Mouse (Mus musculus): ENCODE data around the gene Borcs5. TPM values are rescaled to one million over a fixed set of nuclear protein-coding genes. Genes with fewer than 3 reads are reported as not detected.
"Not testable (repeated sequence)": the region's sequence is repeated elsewhere in the genome, so short reads cannot be mapped to it uniquely, and the experiment has no call there.

Borcs5 gene
- total RNA-seq, 2 experiments from 2014 or later, result 32.1 to 36.1 TPM

GRCm38 (mm10) chr6:134665817-134666216, 26.5 kb downstream of the Borcs5 start:
- no peak for DNase-seq (ENCODE audit: low spot score in 2 of 2)
- intact Hi-C loops (cut with DNase I), result no loop called here

DNA sequence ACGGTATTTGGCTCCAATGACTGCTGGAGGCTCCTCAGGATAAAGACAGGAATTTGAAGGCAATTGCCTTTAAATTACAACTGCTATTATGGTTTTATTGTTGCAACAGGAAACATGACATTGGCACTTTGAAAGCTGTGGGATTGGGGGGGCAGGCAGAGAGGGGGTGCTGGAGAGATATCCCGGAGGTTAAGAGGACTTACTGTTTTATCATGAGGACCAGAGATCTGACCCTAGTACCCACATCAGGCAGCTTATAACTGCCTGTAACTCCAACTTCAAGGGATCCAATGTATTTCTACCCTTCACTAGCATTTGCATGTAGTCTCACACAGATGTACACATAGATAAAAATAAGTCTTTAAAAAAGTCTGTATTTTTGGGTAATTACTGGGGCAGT, 29.2 kb downstream of the Borcs5 start:
- no peak for DNase-seq (ENCODE audit: low spot score in 2 of 2)
- intact Hi-C loops (cut with DNase I), result no loop called here

DNA sequence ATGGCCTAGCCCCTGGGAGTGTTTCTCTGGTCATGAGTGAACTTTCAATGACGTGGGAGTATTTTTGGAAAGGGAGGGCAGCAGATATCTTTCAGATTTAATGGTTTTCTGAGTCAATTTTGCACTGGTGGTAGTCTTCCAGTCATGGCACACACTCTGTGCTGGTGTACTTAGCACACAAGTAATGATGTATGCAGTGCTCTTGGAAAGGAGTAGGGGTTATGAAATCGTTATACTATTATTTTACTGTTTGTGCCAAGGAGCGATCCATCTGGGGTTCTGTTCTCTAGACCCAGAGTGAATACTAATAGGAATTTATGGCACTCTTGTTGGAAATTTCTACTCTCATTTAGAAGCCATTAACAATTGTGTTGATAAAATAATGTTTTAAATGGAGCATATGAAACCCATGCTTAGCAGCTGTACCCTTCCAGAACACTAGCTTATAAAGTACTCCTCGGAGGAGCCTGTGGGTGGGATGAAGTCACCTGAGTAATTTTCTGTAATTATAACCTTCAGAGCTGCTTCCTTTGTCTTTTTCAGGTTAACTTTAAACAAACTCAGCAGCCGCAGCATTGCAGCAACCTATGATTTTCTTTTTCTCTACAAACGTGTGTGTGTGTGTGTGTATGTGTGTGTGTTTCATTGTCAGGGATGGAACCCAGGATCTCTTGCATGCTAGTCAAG, 30.0 kb downstream of the Borcs5 start:
- intact Hi-C loops (cut with DNase I), result no loop called here

DNA sequence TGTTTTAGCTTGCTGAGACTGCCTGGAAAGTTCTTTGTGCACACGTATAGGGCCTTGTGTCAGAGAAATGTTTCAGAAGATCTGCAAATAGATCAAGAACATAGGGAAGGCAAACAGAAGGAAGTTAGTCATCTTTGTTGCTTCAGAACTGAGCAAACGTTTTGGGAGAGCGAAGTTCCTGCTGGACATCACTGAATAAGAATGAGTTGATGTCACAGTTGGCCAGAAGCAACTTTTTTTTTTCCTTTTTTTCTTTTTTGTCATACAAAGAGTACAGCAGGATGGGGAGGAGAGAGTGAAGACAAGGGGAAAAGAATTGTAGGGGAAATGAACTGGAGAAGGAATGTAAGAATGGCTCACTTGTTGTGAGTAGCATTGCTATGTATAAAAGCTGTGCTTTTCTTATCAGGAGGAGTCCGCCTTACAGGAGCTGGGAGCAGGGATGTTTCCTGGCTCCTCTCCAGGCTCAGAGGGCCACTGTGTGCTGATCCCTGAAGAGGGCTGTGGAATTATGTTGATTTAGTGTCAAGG, 31.6 kb downstream of the Borcs5 start:
- intact Hi-C loops (cut with DNase I), result no loop called here
- peak in 1 of 2 experiments; percentile 31 for DNase-seq (ENCODE audit: low spot score in 2 of 2)

More for the DNA sequence above, 30.0 kb downstream of the Borcs5 start:
- no peak for DNase-seq (ENCODE audit: low spot score in 2 of 2)

DNA sequence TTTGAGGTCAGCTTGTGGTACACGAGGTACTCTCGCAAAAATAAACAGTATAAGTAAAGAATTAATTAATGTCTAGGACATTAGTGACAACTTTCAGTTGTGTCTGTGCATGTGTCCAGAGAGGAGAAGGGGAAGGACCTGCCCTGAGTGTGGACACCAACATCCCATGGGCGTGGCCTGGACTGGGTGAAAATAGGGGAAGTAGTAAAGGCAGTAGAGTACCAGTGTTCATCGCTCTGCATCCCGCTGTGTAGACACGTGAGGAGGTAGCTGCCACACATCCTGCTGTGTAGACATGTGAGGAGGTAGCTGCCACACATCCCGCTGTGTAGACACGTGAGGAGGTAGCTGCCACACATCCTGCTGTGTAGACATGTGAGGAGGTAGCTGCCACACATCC, 34.4 kb downstream of the Borcs5 start:
- DNase-seq (ENCODE audit: low spot score in 2 of 2); intact Hi-C loops (cut with DNase I): not testable (repeated sequence)

DNA sequence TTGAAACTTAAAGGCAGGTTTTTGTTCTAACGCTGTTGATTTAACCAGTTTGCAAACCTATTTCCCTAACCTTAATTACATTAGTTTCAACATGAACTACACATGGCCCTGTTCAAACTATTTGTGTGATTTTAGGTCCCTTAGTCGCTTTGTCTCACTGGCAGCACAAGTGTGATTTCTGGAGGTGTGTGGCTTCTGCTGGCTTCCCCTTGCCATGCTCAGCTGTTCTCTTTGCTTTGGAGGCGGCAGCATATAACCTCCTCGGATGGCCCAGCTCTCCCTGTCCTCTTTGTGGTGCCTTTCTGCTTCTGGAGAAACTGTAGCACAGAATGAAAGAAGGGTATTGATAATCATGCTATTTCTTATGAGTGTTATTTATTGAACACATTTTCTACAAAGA, 38.2 kb downstream of the Borcs5 start:
- DNase-seq (ENCODE audit: low spot score in 2 of 2), result peak in 1 of 2 experiments; percentile 50
- intact Hi-C loops (cut with DNase I), result no loop called here

DNA sequence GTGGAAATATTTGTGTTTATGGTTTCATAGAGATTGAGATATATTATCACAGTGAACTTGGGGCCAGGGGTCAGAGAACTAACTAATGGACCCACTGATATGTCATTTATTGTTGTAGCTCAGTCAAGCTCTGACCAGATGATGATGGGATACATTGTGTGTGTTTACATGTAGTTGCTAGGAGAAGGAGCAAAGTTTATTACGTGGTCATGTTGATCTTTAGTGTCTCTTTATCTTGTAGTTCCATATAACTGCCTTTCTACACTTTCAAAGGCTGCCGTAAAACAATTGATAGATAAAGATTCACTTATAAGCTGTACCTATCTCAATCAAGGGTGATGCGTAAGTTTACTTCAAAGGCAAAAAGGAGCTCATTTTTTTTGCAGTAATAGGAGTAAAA, 38.7 kb downstream of the Borcs5 start:
- intact Hi-C loops (cut with DNase I), result no loop called here

GRCm38 (mm10) chr6:134679330-134679729, 40.0 kb downstream of the Borcs5 start:
- DNase-seq (ENCODE audit: low spot score in 2 of 2); intact Hi-C loops (cut with DNase I): not testable (repeated sequence)

More for the DNA sequence above, 38.7 kb downstream of the Borcs5 start:
- DNase-seq (ENCODE audit: low spot score in 2 of 2), result no peak

- no peak for DNase-seq (ENCODE audit: low spot score in 2 of 2)
- intact Hi-C loops (cut with DNase I), result no loop called here
These were observed 45.1 kb downstream of the Borcs5 start for GRCm38 (mm10) chr6:134684354-134684915.

- DNase-seq (ENCODE audit: low spot score in 2 of 2), result no peak
- intact Hi-C loops (cut with DNase I), result no loop called here
These were observed 45.7 kb downstream of the Borcs5 start for GRCm38 (mm10) chr6:134685040-134685439.

GRCm38 (mm10) chr6:134685515-134685914, 46.2 kb downstream of the Borcs5 start:
- intact Hi-C loops (cut with DNase I), result no loop called here
- no peak for DNase-seq (ENCODE audit: low spot score in 2 of 2)

DNA sequence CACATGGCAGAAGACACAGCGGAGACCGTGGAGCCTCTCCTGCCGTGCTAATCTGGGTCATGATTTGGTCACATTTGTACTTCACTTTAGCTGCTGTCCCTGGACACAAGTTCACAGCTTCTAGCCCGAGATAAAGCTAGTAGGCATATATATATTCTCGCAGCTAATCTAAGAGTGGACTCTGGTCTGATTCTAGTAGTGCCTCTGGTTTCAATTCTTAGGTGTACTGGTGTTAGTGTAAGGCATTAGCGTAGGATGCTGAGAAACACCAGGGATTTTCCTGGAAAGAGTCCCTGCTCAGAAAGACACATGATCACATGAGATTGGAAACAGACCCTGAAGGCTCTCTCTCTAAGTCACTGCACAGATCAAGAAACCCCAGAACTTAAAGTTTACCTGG, 55.2 kb downstream of the Borcs5 start:
- DNase-seq (ENCODE audit: low spot score in 2 of 2), result no peak
- intact Hi-C loops (cut with DNase I), result no loop called here

DNA sequence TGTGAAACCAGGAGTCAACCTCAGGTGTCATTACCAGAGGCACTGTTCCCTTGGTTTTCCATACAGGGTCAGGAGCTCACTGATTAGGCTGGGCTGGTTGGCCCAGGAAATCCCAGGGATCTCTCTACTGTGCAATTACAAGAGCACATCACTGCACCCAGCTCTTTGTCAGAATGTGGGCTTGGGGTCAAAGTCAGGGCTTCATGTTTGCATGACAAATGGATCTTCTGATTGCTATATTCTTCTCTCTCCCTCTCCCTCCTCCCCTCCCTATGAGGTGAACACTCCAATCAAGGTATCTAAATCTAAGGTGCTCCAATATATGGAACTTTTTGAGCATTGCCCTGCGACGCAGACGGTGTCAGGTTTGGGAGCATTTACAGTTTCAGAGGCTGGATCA, 55.7 kb downstream of the Borcs5 start:
- no peak for DNase-seq (ENCODE audit: low spot score in 2 of 2)
- intact Hi-C loops (cut with DNase I), result no loop called here

GRCm38 (mm10) chr6:134695625-134696024, 56.3 kb downstream of the Borcs5 start:
- DNase-seq (ENCODE audit: low spot score in 2 of 2), result no peak
- intact Hi-C loops (cut with DNase I), result no loop called here

DNA sequence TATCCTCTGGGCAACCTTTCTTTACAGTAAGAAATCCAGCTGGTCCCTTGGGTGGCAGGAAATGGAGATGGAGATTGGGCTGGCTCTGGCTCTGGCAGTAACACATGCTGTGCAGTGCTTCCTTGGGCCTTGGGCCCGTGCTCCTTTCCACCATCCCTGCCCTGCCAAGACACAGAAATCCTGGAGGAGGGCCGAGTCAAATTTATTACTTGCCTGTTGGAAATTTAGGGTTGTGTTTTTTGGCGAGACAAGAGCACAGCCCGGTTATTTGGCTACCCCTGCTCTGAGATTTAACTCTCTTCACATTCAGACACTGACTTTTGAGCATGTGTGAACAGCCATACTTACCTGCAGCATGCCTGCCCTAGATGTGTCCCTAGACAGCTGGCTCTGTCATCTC, 56.8 kb downstream of the Borcs5 start:
- intact Hi-C loops (cut with DNase I), result no loop called here
- DNase-seq (ENCODE audit: low spot score in 2 of 2), result no peak

DNA sequence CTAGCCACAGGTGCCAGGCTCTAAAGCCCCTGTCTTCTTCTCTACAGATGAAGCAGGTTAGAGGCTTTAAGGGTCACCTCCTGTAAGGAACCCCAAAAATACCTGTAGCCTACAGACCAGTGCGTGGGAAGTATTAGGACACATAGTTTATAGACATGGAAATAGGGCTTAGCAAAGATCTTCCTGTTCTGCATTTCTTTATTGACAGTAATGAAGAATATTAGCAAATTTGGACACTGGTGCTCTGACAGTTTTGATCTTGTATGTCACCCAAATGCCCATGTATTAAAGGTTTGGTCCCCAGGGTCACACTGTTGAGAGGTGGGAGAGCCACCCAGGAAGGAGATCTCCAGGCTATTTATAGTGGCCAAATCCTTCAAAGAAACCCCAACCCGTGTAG, 57.2 kb downstream of the Borcs5 start:
- intact Hi-C loops (cut with DNase I), result no loop called here
- no peak for DNase-seq (ENCODE audit: low spot score in 2 of 2)

DNA sequence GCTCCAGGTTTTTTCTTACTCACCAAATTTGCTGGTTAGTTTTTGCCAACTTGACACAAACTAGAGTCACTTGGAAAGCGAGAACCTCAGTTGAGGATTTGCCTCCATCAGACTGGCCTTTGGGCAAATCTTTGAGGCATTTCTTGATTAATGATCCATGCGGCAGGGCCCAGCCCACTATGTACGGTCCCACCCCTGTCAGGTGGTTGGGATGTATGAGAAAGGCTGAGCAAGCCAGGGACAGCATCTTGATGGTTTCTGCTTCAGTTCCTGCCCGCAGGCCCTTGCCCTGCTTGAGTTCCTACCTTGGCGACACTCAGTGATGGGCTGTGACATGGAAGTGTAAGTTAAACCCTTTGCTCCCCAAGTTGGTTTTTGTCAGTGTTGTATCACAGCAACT, 58.9 kb downstream of the Borcs5 start:
- intact Hi-C loops (cut with DNase I), result no loop called here
- no peak for DNase-seq (ENCODE audit: low spot score in 2 of 2)

GRCm38 (mm10) chr6:134700451-134701210, 61.3 kb downstream of the Borcs5 start:
- intact Hi-C loops (cut with DNase I), result no loop called here
- peak in 1 of 2 experiments; percentile 35 for DNase-seq (ENCODE audit: low spot score in 2 of 2)

DNA sequence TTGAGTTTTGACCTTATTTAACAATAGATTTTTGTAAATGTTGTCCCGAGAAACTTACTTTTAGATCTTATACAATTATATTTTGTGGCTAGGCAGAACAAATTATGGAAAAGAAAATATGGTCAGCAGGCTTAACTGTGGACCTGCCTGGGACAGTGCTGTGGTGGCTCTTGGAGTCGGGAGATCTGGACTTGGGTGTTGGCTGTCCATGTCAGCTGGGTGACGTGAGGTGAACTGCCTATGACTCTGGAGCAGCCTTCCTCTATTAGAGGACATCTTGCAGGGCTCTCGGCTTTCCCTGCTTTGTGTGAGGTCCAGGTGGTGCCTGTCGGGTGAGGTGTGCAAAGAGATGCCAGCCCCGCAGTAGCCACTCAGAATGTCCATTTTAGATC, 61.9 kb downstream of the Borcs5 start:
- intact Hi-C loops (cut with DNase I), result no loop called here

DNA sequence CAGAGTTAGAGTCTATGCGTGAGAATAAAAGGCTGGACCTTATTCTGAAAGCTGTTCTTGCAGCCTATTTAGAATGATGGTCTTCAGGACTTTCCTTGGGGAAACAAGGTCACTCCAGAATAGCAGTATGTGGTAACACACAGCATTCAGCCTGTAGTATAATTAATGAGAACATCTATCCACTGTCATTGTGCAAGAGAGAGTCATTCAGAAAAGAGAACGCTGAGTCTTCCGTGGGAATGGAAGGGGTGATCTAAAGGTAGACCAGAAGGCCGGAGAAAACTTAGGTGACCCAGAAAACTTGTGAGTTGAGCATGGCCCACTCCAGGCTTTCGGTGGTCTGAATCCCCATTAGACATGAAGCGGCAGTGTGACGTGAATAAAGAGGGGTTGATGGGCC, 62.9 kb downstream of the Borcs5 start:
- intact Hi-C loops (cut with DNase I), result no loop called here
- DNase-seq (ENCODE audit: low spot score in 2 of 2), result no peak

More for the DNA sequence above, 61.9 kb downstream of the Borcs5 start:
- no peak for DNase-seq (ENCODE audit: low spot score in 2 of 2)

Measured in left cerebral cortex, postnatal 25 days (tissue).